Mouse (Mus musculus) hematopoietic stem cell, adult 5-6 weeks (primary cell): ENCODE results near the gene Itga1. TPM values are rescaled to one million over a fixed set of nuclear protein-coding genes. Genes with fewer than 3 reads are reported as not detected.

Experiments used
- ATAC-seq, 2 experiments: fragments of 125-278 bp in 1 of 2; replicated peaks in 1 of 2; 2 replicates each; pipeline ENCODE4 v1.8.0; 2016 to 2017; ENCODE audit warnings: inconsistent platforms in 2 of 2, mild to moderate bottlenecking in 2 of 2, moderate number of reproducible peaks in 2 of 2, low read depth in 1 of 2, moderate TSS enrichment in 1 of 2; ENCODE audit not compliant: low FRiP score in 2 of 2, poor library complexity in 2 of 2, severe bottlenecking in 2 of 2, insufficient read depth in 1 of 2, low TSS enrichment in 1 of 2
- total RNA-seq: library from RNA; stranded (forward); fragments of 172-1452, 232-1000 nt; gene quantifications from 2 replicates; pipeline ENCODE4 v1.2.3, GENCODE M21; 2017

Gene Itga1
- total RNA-seq, 1 experiment from 2014 or later = 0.84 TPM

- no peak for ATAC-seq
Measured at GRCm38 (mm10) chr13:114971905-114972304, 129.9 kb downstream of the Itga1 start.

GRCm38 (mm10) chr13:114964233-114964632 is 137.5 kb downstream of the Itga1 start:
- peak; percentile 98 to 99 for ATAC-seq

GRCm38 (mm10) chr13:114954516-114954915 is 147.2 kb downstream of the Itga1 start:
- peak in 1 of 2 experiments; percentile 21; a peak in 1 of 4 replicates for ATAC-seq

- ATAC-seq = no peak; a peak in 1 of 4 replicates
Measured at GRCm38 (mm10) chr13:114933541-114933940, 168.2 kb downstream of the Itga1 start.

DNA sequence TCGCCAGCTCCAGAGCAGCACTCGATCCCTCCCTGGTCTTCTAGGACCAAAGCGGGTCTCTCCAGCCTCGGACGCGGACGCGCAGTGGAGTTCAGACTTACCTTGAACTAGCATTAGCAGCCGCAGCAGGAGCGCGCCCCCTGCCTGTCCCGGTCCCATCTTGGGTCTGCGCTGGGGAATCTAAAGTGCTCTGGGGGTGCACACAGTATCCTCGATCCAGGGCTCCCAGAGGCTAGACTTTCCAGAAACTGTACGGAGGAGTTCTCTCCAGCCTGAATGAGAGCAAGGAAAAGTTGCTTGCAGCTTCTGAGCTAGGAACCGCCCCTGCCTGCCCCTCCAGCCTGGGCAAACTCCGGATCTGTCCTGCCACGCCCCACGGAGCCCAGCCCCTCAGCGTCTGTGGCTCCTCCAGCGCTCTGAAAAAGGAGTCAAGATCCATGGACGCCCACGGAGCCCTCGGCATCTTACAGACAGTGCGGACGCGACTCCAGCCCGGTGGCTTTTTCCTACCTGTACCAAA is 169.9 kb downstream of the Itga1 start, which contains the start of gene Itga2:
Gene Itga2, minus strand, starts transcription at position 326 of the 520 bp plus-strand sequence.
- ATAC-seq = peak; percentile 82 to 84

- ATAC-seq = peak; percentile 10 to 36; a peak in 3 of 4 replicates
Measured at GRCm38 (mm10) chr13:114930996-114931649, 170.6 kb downstream of the Itga1 start.

- peak in 1 of 2 experiments; percentile 37; a peak in 1 of 4 replicates for ATAC-seq
Measured at GRCm38 (mm10) chr13:114924785-114925184, 177.0 kb downstream of the Itga1 start.

GRCm38 (mm10) chr13:114923331-114923730 is 178.4 kb downstream of the Itga1 start:
- no peak for ATAC-seq

DNA sequence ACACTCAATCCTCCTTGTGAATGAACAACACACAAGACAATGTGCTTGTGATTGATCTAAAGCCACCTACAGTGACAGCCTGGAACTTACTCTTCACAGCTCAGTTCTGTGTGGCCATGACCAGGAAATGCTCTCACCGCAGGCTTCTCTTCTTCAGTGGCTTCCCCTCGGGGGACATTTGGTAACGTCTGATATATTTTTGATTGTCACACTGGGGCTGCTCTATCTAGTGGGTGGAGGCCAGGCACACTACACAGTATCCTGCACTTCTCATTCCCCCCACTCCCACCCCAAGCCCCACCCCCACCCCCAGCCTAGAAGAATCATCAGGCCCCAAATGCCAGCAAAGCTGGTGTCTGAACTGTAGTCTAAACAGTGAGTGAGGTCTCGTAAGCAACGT is 186.0 kb downstream of the Itga1 start:
- ATAC-seq = peak; percentile 88 to 93

DNA sequence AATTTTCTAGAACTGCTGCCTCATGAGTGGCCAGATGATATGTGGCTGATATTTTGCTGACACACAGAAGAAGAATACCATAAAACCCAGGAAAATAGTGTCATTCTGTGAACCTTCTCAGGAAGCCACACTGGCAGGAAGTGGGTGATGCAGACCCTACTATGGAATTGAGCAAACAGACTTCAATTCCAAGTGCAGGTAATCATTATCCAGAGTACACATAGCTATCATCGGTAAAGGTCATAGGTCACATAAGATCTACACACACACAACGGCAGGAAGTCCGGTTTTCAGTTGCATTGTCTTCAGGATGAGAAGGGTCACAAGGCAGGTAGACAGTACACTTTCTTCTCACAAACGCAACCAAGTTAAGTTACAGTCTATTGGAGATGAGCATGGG is 186.8 kb downstream of the Itga1 start:
- ATAC-seq = no peak

- ATAC-seq = no peak
Measured at GRCm38 (mm10) chr13:114914559-114914958, 187.2 kb downstream of the Itga1 start.

GRCm38 (mm10) chr13:114910629-114911028 is 191.1 kb downstream of the Itga1 start:
- no peak for ATAC-seq

GRCm38 (mm10) chr13:114909514-114909913 is 192.2 kb downstream of the Itga1 start:
- no peak for ATAC-seq

DNA sequence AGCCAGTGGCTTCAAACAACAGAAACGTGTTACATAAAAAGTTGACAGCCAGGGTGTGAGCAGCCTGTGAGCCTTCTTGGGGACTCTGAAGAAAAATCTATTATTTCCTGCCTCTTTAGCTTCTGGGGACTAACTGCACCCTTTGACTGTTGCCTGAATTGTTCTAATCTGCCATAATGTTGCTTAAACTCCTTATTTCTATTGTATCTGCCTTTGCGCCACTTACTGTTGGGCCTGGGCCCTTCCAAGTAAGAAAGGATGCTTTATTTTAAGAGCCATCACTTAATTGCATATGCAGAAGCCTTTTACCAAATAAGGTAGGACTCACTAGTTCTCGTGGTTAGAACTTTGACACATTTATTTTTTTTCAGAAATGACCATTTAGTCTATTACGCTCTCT is 193.9 kb downstream of the Itga1 start:
- no peak for ATAC-seq

Other genes with a start within 250 kb of the Itga1 start
- 4.2 and 5.6 TPM in 2 replicates for gene Itga2, start 169.9 kb downstream of the Itga1 start, total RNA-seq
- 5.7 and 7.1 TPM in 2 replicates for gene Pelo, start 11.8 kb downstream of the Itga1 start, total RNA-seq
- gene Gm49395, start within 50 bp of the Itga1 start, total RNA-seq = 3.0 TPM in 1 of 2 replicates, not detected in the other